Mouse (Mus musculus): ENCODE data around the gene Gdf3. TPM values are rescaled to one million over a fixed set of nuclear protein-coding genes. Genes with fewer than 3 reads are reported as not detected.

The Gdf3 gene
- polyA plus RNA-seq, 1 experiment from 2014 or later = 0.06 TPM

- no peaks in the 10 kb centered on the region for H3K27me3 ChIP-seq (replicated peaks; ENCODE audit: control insufficient read depth, insufficient read depth, low read length)
- H3K36me3 ChIP-seq (ENCODE audit: control insufficient read depth, insufficient read depth, low read length) = no peaks in the 10 kb centered on the region
- H3K27ac ChIP-seq (ENCODE audit: low read depth, low read length) = no peak overlapping the region
- no peak for ATAC-seq
- H3K4me2 ChIP-seq (ENCODE audit: low read length) = no peak overlapping the region
- WGBS = 86% methylated on average over 4 of the region's 4 CpGs
- H3K4me3 ChIP-seq (ENCODE audit: low read length) = no peak overlapping the region
- no peaks in the 10 kb centered on the region for H3K9me3 ChIP-seq (ENCODE audit: control insufficient read depth, low read length)
- H3K4me1 ChIP-seq (ENCODE audit: control insufficient read depth, insufficient read depth, low read depth, low read length) = no peaks in the 10 kb centered on the region
- no peak overlapping the region for H3K9ac ChIP-seq (ENCODE audit: low read depth, low read length)
These were observed 2.5 kb upstream of the Gdf3 start for GRCm38 (mm10) chr6:122612426-122612825.

DNA sequence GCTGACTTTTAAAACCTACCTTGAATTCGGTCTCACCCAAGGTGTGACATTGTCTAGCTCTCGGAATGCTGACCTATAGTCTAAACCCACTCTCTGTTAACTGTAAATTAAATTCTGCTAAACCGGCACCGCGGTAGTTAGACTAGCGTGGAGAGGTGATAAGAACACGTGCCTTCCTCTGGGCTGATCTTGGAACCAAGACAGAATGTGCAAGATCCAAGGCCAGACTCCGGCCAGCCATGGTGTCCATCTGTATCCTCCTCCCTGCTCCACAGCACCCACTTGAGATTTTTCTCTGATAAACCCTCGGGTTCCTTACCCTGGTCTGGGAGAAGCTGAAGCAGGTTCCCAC is 534 bp downstream of the Gdf3 start:
- Histone ChIP-seq H3K9ac (ENCODE audit: low read depth, low read length) (no peak overlapping the region), H3K4me1 (ENCODE audit: control insufficient read depth, insufficient read depth, low read depth, low read length) (no peaks in the 10 kb centered on the region), H3K4me2 (ENCODE audit: low read length) (no peak overlapping the region), H3K27ac (ENCODE audit: low read depth, low read length) (no peak overlapping the region), H3K36me3 (ENCODE audit: control insufficient read depth, insufficient read depth, low read length) (no peaks in the 10 kb centered on the region), H3K4me3 (ENCODE audit: low read length) (no peak overlapping the region), H3K27me3 (replicated peaks; ENCODE audit: control insufficient read depth, insufficient read depth, low read length) (no peaks in the 10 kb centered on the region), H3K9me3 (ENCODE audit: control insufficient read depth, low read length) (no peaks in the 10 kb centered on the region)
- no peak for ATAC-seq
- 75% methylated on average over 9 of the region's 9 CpGs for WGBS

DNA sequence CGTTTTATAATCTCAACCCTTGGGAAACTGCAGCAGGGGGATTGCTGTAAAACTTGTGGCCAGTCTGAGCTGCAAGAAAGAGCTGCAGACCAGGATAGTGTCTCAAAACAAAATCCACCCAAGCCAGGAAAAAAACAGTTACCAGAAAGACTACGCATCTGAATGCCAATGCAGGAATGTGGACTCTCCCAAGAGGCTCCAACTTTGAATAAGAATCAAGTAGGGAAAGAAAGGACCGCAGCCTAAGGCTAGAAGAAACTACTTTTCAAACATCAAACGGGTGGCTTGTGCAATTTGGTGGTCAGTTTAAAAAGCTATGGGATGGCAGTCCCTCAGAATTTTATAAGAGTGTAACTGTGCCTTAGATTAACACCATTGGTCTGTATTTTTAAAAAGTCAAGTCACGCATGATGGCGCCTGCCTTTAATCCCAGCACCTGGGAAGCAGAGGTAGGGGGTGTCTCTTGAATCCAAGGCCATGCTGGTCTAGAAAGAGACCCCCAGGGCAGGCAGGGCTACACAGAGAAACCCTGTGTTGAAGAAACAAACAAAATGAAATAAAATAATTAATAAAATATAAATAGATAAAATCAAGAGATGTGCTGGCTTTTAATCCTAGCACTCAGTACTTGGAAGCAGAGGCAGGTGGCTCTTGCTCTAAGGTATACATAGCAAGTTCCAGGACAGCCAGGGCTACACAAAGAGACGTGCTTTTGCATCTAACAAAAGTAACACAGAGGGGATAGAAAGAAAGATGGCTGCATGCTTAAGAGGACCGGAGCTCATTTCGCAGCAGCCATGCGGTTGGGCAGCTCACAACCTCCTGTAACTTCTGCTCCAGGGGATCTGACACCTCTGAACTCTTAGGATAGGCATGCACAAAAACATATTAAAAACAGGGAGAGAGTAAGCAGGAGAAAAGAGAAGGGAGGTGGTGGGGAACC is 1.2 kb downstream of the Gdf3 start:
- Histone ChIP-seq H3K4me3 (ENCODE audit: low read length) (no peak overlapping the region), H3K36me3 (ENCODE audit: control insufficient read depth, insufficient read depth, low read length) (no peaks in the 10 kb centered on the region), H3K27ac (ENCODE audit: low read depth, low read length) (no peak overlapping the region), H3K9ac (ENCODE audit: low read depth, low read length) (no peak overlapping the region), H3K4me1 (ENCODE audit: control insufficient read depth, insufficient read depth, low read depth, low read length) (no peaks in the 10 kb centered on the region), H3K4me2 (ENCODE audit: low read length) (no peak overlapping the region), H3K27me3 (replicated peaks; ENCODE audit: control insufficient read depth, insufficient read depth, low read length) (no peaks in the 10 kb centered on the region), H3K9me3 (ENCODE audit: control insufficient read depth, low read length) (no peaks in the 10 kb centered on the region)
- 72% methylated on average over 10 of the region's 10 CpGs for WGBS
- ATAC-seq = no peak

- 93% methylated on average over 12 of the region's 12 CpGs for WGBS
- no peak overlapping the region for H3K4me2 ChIP-seq (ENCODE audit: low read length)
- H3K9me3 ChIP-seq (ENCODE audit: control insufficient read depth, low read length) = no peaks in the 10 kb centered on the region
- no peak overlapping the region for H3K9ac ChIP-seq (ENCODE audit: low read depth, low read length)
- no peaks in the 10 kb centered on the region for H3K27me3 ChIP-seq (replicated peaks; ENCODE audit: control insufficient read depth, insufficient read depth, low read length)
- ATAC-seq = no peak
- H3K27ac ChIP-seq (ENCODE audit: low read depth, low read length) = no peak overlapping the region
- H3K4me3 ChIP-seq (ENCODE audit: low read length) = no peak overlapping the region
- H3K36me3 ChIP-seq (ENCODE audit: control insufficient read depth, insufficient read depth, low read length) = no peaks in the 10 kb centered on the region
- H3K4me1 ChIP-seq (ENCODE audit: control insufficient read depth, insufficient read depth, low read depth, low read length) = peaks cover under 1% of the 10 kb centered on the region; the same call in 1 of the 2 replicates
These were observed 2.2 kb downstream of the Gdf3 start for GRCm38 (mm10) chr6:122607700-122608099.

DNA sequence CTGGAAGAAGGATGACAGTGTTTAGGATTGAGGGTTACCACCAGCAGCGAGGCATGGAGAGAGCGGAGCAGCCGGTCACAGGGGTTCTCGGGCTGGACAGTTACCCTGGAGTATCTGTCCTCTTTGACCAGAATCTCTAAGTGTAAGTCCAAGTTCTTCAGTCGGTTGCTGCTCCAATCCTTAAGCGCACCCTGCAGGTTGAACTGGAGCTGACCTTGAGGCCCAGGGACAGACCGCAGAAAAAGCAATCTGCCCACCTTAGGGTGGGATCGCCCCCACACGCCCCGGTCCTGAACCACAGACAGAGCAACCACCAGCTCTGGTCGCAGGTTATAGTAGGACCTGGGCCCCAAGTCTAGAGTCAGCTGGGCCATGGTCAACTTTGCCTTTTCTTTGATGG is 3.2 kb downstream of the Gdf3 start:
- Histone ChIP-seq H3K27ac (ENCODE audit: low read depth, low read length) (no peak overlapping the region), H3K4me3 (ENCODE audit: low read length) (no peak overlapping the region), H3K9ac (ENCODE audit: low read depth, low read length) (no peak overlapping the region), H3K4me2 (ENCODE audit: low read length) (no peak overlapping the region), H3K4me1 (ENCODE audit: control insufficient read depth, insufficient read depth, low read depth, low read length) (peaks cover 5% of the 10 kb centered on the region), H3K27me3 (replicated peaks; ENCODE audit: control insufficient read depth, insufficient read depth, low read length) (no peaks in the 10 kb centered on the region), H3K36me3 (ENCODE audit: control insufficient read depth, insufficient read depth, low read length) (no peaks in the 10 kb centered on the region), H3K9me3 (ENCODE audit: control insufficient read depth, low read length) (no peaks in the 10 kb centered on the region)
- no peak for ATAC-seq
- 97% methylated on average over 11 of the region's 11 CpGs for WGBS

- H3K27ac ChIP-seq (ENCODE audit: low read depth, low read length) = no peak overlapping the region
- no peak for ATAC-seq
- no peak overlapping the region for H3K9ac ChIP-seq (ENCODE audit: low read depth, low read length)
- no peak overlapping the region for H3K4me2 ChIP-seq (ENCODE audit: low read length)
- WGBS = 92% methylated on average over 8 of the region's 8 CpGs
- H3K36me3 ChIP-seq (ENCODE audit: control insufficient read depth, insufficient read depth, low read length) = no peaks in the 10 kb centered on the region
- H3K27me3 ChIP-seq (replicated peaks; ENCODE audit: control insufficient read depth, insufficient read depth, low read length) = no peaks in the 10 kb centered on the region
- H3K9me3 ChIP-seq (ENCODE audit: control insufficient read depth, low read length) = no peaks in the 10 kb centered on the region
- no peak overlapping the region for H3K4me3 ChIP-seq (ENCODE audit: low read length)
- peaks cover 5% of the 10 kb centered on the region for H3K4me1 ChIP-seq (ENCODE audit: control insufficient read depth, insufficient read depth, low read depth, low read length)
These were observed 4.4 kb downstream of the Gdf3 start for GRCm38 (mm10) chr6:122605483-122605882.

DNA sequence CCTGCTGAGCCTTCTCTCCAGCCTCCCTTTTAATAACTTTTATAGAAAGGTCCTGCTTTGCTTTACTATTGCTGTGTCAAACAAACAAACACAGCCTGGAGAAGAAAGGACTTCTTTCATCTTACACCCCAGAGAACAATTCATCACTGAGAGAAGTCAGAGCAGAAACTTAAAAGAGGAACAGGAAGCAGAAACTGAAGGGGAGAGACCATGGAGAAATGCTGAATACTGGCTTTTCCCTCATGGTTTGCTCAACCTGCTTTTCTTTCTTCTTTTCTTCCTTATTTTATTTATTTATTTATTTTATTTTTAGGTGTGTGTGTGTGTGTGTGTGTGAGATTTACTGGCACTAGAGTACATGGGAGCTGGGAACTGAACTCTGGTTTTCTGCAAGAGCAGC is 5.6 kb downstream of the Gdf3 start:
- no peaks in the 10 kb centered on the region for H3K9me3 ChIP-seq (ENCODE audit: control insufficient read depth, low read length)
- H3K9ac ChIP-seq (ENCODE audit: low read depth, low read length) = no peak overlapping the region
- H3K27me3 ChIP-seq (replicated peaks; ENCODE audit: control insufficient read depth, insufficient read depth, low read length) = no peaks in the 10 kb centered on the region
- peaks cover 5% of the 10 kb centered on the region for H3K4me1 ChIP-seq (ENCODE audit: control insufficient read depth, insufficient read depth, low read depth, low read length)
- no peak overlapping the region for H3K4me2 ChIP-seq (ENCODE audit: low read length)
- H3K36me3 ChIP-seq (ENCODE audit: control insufficient read depth, insufficient read depth, low read length) = no peaks in the 10 kb centered on the region
- no peak for ATAC-seq
- no peak overlapping the region for H3K4me3 ChIP-seq (ENCODE audit: low read length)
- H3K27ac ChIP-seq (ENCODE audit: low read depth, low read length) = no peak overlapping the region

DNA sequence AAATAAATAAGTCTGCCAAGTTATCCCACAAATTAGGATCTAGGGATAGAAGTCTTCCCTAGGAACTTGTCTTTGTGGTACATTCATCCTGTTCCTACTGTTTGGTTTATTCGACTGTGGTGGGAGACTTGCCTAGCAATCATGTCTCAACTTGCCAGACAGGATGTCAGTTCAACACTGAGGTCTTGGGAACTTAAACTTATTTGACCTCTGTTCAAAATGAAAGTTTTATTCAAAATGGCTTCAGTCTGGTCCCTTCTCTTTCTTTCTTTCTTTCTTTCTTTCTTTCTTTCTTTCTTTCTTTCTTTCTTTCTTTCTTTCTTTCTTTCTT is 6.9 kb downstream of the Gdf3 start:
- no peak overlapping the region for H3K9ac ChIP-seq (ENCODE audit: low read depth, low read length)
- no peak overlapping the region for H3K4me3 ChIP-seq (ENCODE audit: low read length)
- no peaks in the 10 kb centered on the region for H3K36me3 ChIP-seq (ENCODE audit: control insufficient read depth, insufficient read depth, low read length)
- H3K27me3 ChIP-seq (replicated peaks; ENCODE audit: control insufficient read depth, insufficient read depth, low read length) = no peaks in the 10 kb centered on the region
- ATAC-seq = no peak
- H3K27ac ChIP-seq (ENCODE audit: low read depth, low read length) = no peak overlapping the region
- 54% methylated on average over 1 of the region's 1 CpGs for WGBS
- peak overlapping the region; percentile 71 for H3K4me2 ChIP-seq (ENCODE audit: low read length)
- peaks cover 5% of the 10 kb centered on the region for H3K4me1 ChIP-seq (ENCODE audit: control insufficient read depth, insufficient read depth, low read depth, low read length)
- H3K9me3 ChIP-seq (ENCODE audit: control insufficient read depth, low read length) = no peaks in the 10 kb centered on the region

- Histone ChIP-seq H3K9ac (ENCODE audit: low read depth, low read length) (peak within 1 kb of the TSS; percentile 56), H3K4me1 (ENCODE audit: control insufficient read depth, insufficient read depth, low read depth, low read length) (peaks cover 5% of the 10 kb centered on the region)
- 7% methylated on average over 22 of the region's 22 CpGs for WGBS
These were observed 7.5 kb downstream of the Gdf3 start, which contains the start of gene Apobec1 for GRCm38 (mm10) chr6:122602242-122602991. Apobec1 (minus strand) TSS chr6:122602444.

More at GRCm38 (mm10) chr6:122602242-122602991, 7.5 kb downstream of the Gdf3 start, which contains the start of gene Apobec1:
- Histone ChIP-seq H3K9me3 (ENCODE audit: control insufficient read depth, low read length) (no peaks in the 10 kb centered on the region), H3K27ac (ENCODE audit: low read depth, low read length) (peak within 1 kb of the TSS; percentile 56; the same call in 1 of the 2 replicates), H3K27me3 (replicated peaks; ENCODE audit: control insufficient read depth, insufficient read depth, low read length) (no peaks in the 10 kb centered on the region), H3K4me2 (ENCODE audit: low read length) (peak within 1 kb of the TSS; percentile 71), H3K4me3 (ENCODE audit: low read length) (peak within 1 kb of the TSS; percentile 43), H3K36me3 (ENCODE audit: control insufficient read depth, insufficient read depth, low read length) (no peaks in the 10 kb centered on the region)
- peak; percentile 82 for ATAC-seq
